Mouse (Mus musculus): ENCODE measurements at regions not wholly inside any gene's neighbourhood (a gene's known extent, or its start where the extent isn't known, plus 50 kb on each side); places are given as distances from the start of the nearest gene placed in this dataset.
A peak's percentile ranks its signal among the peaks of the same experiment; 100 is the strongest.

DNA sequence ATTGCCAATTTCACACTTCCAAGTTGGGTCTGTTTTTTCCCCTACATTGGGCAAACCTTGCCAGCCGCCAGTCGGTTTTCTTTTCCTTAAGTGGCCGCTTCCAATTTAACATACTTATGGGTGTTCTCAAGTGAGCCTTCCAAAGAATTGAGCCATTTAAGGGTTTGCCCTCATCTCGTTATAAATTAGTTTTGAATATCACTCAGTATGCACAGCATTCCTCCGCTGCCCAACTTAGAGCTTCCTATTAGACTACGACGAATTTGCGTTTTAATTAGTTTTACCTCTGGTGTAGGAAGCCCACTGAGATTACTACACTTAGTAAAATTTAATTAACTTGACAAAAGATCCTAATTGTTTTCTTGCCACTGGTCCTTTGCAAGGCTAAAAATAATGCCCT is 209.9 kb downstream of the Cdh11 start:
- DNase-seq, result no peak

DNA sequence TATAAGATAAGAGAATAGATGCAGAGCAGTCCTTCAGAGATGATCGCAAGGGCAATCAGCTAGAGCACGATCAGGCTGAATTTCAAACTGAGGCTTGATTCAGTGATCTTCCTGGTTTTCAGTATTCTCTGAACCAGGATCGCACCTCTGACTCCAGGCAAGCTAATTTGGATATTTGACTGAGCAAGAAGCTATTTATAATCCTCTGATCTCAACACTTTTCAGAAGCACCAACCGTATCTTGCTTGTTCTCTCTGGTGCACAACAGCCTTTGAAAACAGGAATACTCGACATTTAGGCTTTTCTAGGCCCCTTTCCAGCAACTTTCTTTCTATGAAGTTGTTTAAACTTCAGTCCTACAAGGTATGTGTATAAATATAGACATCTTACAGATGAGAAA is 217.7 kb downstream of the Cdh11 start:
- DNase-seq, result no peak

GRCm38 (mm10) chr8:102554213-102554612 is 231.2 kb downstream of the Cdh11 start:
- no peak for DNase-seq

DNA sequence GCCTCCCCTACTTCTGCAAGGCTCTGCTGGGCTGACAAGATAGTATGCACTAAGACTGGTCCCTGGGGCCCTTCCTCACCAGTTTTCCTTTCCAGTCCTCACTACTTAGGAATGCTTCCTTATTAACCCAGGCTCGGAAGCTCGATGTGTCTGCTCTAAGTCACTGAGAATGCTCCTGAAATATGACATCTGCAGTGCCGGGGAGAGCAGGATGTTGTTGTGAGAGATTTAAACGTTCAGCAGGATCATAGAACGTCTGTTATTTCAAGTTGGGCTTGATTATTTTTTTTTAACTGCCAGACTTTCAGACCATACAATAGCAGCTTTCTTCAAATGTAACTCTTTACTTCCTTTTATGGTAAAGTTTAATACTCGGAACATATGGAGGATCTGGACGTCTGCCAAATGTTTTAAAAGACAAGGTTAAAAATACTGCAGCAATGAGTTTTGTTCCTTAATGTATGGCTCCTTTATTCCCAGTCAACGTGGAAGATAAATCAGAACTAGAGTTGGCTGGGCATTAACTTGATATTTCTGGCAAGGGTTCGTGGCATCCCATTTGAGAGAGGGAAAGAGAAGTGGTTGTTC is 232.0 kb downstream of the Cdh11 start:
- DNase-seq, result no peak

DNA sequence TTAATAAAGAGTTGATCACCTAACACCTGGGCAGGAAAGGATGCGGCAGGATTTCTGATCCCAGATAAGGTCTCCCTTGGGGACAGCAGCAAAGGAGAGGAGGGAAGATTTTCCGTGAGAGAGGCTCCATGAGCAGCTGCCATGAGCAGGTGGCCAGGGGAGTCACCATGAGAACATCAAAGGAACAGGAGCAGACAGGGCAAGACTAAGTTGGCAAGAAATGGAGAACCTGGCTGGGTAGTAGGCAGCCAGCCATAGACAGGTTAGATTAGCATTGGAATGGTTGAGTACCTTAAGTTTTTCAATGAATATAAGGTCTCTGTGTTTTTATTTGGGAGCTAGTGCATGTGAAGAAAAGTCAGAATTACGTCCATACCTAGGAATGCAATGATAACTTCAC is 246.6 kb downstream of the Cdh11 start:
- peak; percentile 32 to 62 for DNase-seq

- DNase-seq, result no peak
These were observed 247.4 kb downstream of the Cdh11 start for GRCm38 (mm10) chr8:102538068-102538467.

DNA sequence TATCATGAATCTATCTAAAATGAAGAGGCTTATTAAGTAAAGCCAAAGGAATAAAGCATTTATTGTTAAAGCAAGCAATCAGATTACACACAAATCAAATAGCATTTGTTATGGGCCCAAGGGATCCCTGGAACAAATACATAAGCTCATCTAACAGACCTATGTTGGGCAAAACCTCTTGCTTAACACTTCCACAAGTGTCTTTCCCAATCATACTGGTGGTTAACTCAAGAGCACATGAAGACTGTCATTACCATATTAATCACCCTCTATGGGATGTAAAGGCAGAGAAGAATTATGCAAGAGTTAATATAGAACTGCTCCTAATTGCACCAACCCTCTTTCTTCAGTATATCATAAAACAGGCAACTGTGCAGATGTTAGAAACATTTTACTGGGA is 267.0 kb downstream of the Cdh11 start:
- DNase-seq, result no peak

GRCm38 (mm10) chr8:102515748-102516147 is 269.7 kb downstream of the Cdh11 start:
- DNase-seq, result peak in 1 of 2 experiments; percentile 2

DNA sequence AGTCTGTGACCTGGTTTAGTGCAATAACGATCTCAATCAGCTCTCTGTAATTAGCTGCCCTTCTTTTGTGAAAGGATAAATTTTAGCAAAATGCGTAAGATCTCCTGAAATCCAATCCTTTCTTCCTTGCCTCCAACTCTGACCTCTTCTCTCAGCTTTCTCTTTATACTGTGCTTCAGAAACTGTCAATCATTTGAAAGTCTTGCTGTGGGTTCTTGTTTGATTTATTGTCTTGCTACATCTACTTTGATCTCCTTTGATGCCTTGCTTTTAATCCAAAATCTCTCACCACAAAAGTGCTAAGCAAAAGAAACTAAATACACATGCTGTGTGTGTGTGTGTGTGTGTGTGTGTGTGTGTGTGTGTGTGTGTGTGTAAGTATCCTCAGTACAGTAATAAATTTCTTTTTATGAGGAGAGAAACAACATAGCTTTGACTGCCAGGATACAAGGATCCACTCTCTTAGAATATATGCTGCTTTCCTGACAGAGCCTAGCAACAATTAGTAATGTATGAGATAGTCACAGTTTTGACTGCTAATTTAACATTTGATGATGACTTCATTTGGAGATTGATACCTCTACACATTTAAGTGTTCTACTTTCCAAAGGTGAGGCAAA is 270.5 kb downstream of the Cdh11 start:
- no peak for DNase-seq

- DNase-seq, result no peak
These were observed 284.7 kb downstream of the Cdh11 start for GRCm38 (mm10) chr8:102500751-102501150.

- DNase-seq, result no peak
These were observed 285.2 kb downstream of the Cdh11 start for GRCm38 (mm10) chr8:102500202-102500601.

DNA sequence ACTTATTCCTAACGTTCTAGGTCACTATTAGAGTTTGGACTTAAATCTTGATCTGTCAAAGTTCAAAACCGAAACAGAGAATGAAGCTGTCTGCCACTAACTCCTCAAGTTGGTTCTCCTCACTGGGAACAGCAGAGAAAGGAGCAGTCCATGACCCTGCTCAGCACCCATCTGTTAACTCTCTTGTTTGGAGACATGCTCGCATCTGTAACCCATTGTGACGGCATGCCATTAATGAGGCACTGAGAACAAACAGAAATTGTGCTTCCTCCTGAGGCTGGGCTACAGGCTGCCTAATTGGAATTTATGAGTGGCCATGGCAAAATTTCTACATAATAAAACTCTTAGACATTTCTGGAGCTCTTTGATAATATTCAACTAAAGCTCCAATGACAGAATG is 286.4 kb downstream of the Cdh11 start:
- DNase-seq, result no peak

DNA sequence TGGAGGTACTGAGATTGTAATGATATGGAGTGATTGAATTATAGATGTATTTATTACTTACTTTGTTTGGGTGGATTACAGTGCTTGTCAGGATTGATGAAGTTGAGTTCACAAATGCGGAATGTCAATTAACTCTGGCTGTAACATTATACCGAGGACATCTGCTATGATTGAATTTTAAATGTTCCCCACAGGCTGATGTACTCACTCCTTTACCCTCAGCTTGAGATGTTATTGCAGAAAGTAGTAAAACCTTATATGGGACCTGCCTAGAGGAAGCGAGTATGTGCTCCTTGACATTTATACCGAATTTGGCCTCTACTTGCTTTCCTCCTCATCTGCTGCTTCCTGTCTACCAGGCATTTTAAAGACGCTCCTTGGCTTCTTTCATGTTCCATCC is 288.3 kb downstream of the Cdh11 start:
- no peak for DNase-seq

GRCm38 (mm10) chr8:102496698-102497097 is 288.7 kb downstream of the Cdh11 start:
- no peak for DNase-seq

- no peak for DNase-seq
These were observed 289.4 kb downstream of the Cdh11 start for GRCm38 (mm10) chr8:102496021-102496420.

GRCm38 (mm10) chr8:102491015-102491414 is 294.4 kb downstream of the Cdh11 start:
- DNase-seq, result no peak

- DNase-seq, result no peak
These were observed 297.2 kb downstream of the Cdh11 start for GRCm38 (mm10) chr8:102488284-102488683.

GRCm38 (mm10) chr8:102487796-102488195 is 297.6 kb downstream of the Cdh11 start:
- no peak for DNase-seq

- DNase-seq, result no peak
These were observed 310.2 kb downstream of the Cdh11 start for GRCm38 (mm10) chr8:102475166-102475802.

GRCm38 (mm10) chr8:102474192-102474591 is 311.2 kb downstream of the Cdh11 start:
- DNase-seq, result no peak

- DNase-seq, result no peak
These were observed 314.1 kb downstream of the Cdh11 start for GRCm38 (mm10) chr8:102471352-102471751.

GRCm38 (mm10) chr8:102462601-102463000 is 322.8 kb downstream of the Cdh11 start:
- no peak for DNase-seq

DNA sequence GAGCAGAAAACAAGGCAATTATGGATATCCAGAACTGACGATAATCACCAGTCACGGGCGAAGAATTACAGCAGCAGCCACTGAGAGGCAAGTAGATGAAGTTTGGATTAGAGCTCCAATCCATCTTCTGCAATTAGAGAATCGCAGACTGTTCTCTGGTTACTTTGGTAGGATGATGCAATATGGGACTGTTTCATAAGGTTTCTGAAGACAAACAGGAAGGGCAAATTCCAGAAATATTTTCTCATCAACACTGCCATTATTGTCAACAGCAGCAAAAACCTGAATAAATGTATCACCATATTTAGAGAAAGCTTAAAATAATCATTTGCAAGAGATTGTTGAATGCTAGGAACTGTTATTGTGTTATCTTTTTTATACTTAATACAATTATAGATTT is 342.4 kb downstream of the Cdh11 start:
- no peak for DNase-seq

DNA sequence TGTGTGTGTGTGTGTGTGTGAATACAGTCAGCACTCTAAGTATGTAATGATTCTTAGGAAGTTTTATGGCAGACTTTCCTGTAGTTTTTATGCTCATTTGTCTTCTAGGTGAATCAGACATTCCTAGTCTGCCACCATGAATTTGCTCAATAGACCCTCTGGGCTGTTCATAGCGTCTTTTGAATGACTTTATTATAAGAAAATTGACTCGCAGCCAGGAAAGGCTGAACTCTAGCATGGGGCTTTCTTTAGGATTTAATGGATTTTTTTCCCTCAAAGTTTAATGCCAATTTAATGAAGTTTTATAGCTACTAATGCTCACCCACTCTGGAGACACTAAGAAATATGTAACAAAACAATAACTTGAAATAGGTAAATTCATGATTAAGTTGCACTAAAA is 363.6 kb downstream of the Cdh11 start:
- no peak for DNase-seq

DNA sequence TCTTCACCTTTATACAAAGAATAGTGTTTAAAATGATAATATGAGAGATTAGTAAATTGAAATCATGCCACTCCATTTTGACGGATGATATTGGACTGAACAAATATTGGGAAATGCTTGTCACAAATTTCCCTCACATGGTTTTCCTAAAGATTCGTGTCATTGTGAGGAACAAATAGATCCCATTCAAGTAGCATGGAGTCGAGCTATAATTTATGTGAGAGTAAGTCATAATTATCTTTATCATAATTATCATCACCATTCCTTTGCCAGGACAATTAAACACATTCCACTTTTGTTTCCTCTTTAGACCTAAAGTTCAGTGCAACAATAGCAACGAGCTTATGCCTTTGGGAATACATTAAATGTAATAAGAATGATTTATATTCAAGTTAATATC is 370.5 kb downstream of the Cdh11 start:
- no peak for DNase-seq
